Mouse (Mus musculus) kidney, postnatal 36 days (tissue): Measurements from ENCODE around the gene Spout1.
"Not testable (repeated sequence)": the region's sequence is repeated elsewhere in the genome, so short reads cannot be mapped to it uniquely, and the experiment has no call there.

ENCODE experiments used
- DNase-seq, 2 experiments: peaks; one replicate each; pipeline ENCODE4 v3.0.0; 2021 to 2022; ENCODE audit warnings: mixed read lengths in 2 of 2

Spout1 gene

DNA sequence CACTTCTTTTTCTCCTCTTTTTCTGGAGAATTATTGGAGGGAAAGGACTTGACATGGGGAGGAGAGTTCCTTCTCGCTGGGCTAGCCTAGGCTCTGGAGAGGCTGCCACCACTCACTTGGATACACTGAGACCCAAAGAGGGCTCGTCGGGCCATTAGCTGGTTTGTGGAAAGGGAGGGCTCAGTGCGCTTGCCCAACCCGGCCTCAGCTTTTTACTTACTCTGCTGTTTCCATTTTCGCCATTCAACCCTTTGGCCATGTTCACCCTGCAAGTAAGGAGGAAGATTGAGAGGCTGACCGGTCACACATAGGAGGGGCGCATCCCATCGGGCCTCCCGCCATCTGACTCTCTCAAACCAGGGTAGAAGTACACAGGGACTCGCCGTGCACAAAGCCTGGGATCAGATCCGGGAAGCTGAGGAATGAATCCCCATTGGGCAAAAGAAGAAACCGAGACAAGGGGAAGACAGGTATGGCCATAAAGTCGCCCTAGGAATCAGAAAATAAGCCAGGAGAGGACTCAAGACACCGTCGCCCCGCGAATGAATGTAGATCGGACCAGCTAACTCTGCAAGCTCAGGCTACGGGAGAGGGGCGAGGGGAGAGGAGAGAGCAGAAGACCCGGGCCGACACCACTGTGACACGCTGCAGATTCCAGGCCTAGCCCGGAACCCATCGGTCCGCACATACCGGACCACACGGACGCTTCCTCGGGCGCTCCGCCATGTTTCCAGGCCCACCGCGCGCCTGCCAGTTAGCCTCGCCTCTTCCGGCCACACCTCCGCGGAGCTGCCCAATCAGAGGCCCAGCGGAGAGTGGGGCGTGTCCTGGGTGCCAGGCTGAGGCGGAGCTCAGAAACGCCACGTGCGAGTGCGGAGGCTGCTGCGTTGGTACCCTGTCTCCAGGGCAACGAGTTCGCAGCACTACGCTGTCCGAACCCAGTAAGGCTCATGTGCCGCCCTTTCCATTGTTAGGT is at the start of gene Spout1:
TSS of gene Spout1 (minus strand) at position 760 of the 976 bp plus-strand sequence.
- peak; percentile 97 for DNase-seq

- no peak for DNase-seq
Measured at GRCm38 (mm10) chr2:30216293-30216692, 38.0 kb upstream of the Spout1 start.

DNA sequence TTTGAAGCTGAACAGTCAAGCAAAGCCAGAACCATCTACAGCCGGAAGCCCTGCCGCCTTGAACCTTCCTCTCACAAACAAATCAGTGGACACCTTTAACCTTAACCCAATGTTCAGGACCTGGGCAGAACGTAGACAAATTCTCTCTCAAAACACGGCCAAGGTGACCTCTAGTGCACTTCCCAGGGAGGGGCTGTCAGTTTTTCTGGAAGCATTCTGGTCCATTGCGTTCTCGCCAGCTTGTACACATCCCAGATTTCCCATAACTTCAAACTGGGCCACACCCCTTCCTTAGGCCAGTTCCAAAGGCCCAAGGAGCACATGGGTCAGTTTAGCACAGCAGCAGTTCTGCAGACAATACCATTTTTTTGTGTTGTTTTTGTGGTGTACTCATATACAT is 37.2 kb upstream of the Spout1 start:
- peak in 1 of 2 experiments; percentile 36 for DNase-seq

DNA sequence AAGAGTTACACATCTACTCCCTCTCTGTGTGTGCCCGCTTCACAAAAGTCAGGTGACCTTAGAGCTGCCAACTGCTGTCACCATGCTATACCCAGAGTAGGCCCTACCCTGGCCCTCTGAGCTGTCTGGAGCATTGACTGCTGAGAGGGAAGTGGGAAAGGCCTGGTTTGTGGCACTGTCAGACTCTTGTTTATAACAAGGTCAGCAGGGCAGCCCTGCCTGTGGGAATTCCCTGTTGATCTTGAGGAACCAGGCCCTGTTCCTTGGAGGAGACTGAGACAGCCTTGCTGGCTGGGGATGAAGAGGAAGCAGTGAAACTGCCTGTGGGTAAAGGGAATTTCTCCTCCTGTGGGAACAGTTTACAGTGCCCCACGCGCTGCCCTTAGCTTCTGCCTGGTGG is 36.5 kb upstream of the Spout1 start:
- DNase-seq = peak in 1 of 2 experiments; percentile 31

- DNase-seq = peak in 1 of 2 experiments; percentile 53
Measured at GRCm38 (mm10) chr2:30212951-30213350, 34.7 kb upstream of the Spout1 start.

DNA sequence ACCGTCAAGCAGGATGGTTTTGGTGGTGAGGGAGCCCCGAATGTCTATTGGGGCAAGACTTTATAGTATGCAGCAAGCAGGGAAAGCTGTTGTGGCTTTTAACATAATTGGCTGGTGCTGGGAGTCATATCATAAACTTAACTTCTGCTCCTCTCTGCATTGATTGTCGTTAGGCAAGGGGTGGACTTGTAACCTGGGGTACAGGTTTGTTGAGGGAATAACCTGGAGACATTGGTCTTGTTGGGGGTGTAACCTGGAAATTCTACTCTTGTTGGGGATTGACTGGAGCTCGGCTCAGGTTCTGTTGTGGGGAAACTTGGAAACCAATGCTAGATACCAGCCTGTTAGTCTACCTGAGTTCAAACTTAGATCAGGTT is 33.9 kb upstream of the Spout1 start:
- no peak for DNase-seq

GRCm38 (mm10) chr2:30211408-30212168 is 33.3 kb upstream of the Spout1 start:
- no peak for DNase-seq

GRCm38 (mm10) chr2:30207886-30208285 is 29.6 kb upstream of the Spout1 start:
- no peak for DNase-seq

DNA sequence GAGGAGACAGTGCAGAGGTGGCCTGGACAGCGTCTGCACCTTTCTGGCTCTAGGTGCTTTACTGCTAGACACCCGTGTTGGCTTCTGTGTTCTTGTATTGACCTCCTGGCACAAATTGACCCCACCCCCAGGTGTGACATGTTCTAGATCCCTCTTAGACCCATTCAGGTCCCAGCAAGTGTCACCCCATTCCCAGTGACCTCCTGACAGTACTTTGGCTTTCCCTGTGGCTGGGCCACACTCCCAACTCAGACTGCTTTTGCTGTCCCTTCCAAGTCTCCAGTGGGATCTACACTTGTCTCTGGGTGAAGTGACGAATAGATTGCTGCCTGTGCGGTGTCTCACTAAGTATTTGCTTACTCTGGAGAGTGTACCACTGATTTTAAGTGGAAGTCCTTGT is 29.1 kb upstream of the Spout1 start:
- no peak for DNase-seq

GRCm38 (mm10) chr2:30205629-30206357 is 27.5 kb upstream of the Spout1 start, which contains the start of gene Kyat1:
Gene Kyat1, minus strand, starts transcription at chr2:30205847.
- peak; percentile 97 to 98 for DNase-seq

DNA sequence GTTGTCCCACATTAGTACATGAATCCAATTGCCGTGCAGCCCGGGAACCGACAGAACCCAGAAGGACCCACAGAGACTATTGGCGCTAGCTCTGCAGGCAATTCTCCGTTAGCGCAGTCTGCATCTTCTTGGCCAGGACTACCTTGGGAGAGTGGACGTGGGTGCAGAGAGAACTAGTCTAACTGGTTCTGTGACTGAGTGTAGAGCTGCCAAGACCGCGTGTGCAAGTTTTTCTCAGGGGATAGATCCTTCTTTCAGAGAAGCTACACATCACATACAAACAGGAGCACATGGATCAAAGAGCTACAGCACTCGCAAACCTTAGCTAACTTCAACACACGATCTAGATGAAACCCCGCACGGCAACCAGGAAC is 27.0 kb upstream of the Spout1 start:
- peak; percentile 58 to 63 for DNase-seq

- peak in 1 of 2 experiments; percentile 62 for DNase-seq
Measured at GRCm38 (mm10) chr2:30203439-30203838, 25.2 kb upstream of the Spout1 start.

- peak; percentile 25 to 62 for DNase-seq
Measured at GRCm38 (mm10) chr2:30200388-30200925, 22.2 kb upstream of the Spout1 start.

GRCm38 (mm10) chr2:30199984-30200383 is 21.7 kb upstream of the Spout1 start:
- no peak for DNase-seq

DNA sequence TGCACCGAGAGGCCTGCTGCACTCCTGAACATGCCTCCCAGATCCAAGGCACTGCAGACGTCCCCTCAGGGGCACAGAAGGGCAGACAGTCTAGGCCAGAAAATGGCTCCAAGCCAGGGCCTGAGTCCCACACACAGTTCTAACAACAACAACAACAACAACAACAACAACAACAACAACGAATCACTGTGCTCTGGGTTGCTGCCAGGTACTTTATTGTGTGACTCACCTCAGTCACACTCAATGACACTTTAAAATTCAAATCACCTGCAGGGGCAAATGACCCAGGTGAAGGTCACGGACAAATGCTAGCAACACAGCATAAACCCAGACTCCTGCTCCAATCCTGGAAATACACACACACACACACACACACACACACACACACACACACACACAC is 19.8 kb upstream of the Spout1 start:
- peak; percentile 61 to 62 for DNase-seq

DNA sequence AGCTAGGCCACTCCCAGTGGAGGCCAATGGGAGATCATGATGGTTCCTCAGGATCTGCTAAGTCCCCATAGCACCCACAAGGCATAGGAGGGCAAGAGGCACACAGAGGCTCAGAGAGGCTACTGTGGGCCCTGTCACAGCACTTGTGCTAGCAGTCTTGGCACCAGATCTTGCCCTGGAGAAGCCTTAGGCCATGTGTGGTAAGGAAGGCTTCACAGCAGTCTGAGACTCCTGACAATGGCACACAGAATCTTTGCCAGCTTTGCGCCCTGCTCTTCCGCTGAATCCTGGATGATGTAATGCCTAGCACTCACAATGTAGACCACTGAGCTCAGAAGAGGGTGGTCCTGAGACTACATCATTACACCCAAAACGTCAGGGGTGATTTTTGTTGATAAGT is 16.4 kb upstream of the Spout1 start:
- DNase-seq = no peak

DNA sequence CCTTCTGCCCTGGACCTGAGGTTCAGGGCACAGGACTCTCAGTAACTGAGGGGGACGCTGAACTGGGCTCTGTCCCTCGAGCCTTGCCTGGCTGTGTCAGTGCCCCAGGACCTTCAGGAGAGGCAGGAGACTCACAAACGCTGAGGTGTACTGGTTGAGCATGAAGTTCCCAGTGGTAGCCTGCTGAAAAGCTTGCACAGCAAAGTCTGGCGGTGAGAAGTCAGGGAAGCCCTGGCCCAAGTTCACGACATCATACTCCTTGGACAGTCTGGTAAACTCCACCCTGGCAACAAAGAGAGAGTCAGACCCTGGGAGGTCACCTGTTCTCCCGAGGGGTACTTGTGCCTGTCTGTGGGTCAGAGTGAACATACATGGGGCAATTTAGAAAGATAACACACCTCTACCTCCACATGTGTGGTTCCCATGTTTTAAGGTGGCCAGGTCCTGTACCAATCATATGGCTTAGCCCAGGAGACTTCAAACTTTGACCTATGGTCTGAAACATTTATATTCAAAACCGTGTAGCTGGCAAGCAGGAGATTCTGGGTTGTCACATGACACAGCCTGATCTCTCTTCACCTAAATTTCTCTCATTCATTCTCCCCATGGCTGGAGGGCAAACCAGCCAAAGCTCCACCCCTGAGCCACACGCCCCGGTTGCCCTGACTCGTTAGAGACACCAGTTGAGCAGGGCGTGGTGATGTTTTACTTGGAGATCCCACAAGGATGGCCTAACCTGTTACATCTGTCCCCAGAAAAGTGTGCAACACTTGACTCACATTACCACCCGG is 13.7 kb upstream of the Spout1 start:
- peak; percentile 62 to 75 for DNase-seq

DNA sequence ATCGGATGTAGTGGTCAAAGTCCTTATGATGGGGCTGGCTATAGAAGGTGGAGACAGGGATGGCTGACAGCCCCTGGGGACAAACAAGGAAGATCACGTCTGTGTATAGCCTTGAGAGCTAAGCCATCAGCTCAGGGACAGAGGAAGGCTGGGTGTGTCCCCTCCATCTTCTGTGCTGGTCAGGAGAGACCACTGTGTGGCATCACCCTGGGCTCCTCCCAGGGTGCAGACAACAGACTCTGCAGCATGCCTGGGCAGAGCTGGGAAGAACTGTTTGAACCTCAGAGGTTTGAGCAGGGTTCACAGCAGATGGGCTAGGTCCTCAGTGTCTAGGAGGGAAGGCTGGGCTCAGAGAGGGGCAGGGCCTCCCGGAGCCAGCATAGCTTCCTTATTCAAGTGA is 7.4 kb upstream of the Spout1 start:
- no peak for DNase-seq

DNA sequence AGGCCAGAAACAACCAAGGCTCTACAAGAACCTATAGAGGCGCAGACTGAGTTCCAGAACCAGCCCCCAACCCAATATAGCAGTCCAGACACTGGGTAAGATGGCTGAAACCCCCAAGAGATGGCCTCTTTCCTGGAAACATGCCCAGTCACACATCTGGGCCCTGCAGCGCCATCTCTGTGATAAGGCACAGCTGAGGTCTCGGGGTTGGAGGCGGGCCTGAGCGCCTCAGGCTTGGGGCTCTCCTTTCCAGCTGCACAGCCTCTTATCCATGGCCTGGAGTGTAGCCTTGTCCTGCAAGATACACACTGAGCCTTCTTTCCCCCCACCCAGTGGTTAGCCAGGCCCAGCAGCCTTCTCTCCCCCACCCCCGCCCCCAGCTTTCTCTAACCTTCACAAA is 7.0 kb upstream of the Spout1 start:
- no peak for DNase-seq

GRCm38 (mm10) chr2:30183721-30184120 is 5.5 kb upstream of the Spout1 start:
- peak; percentile 77 to 87 for DNase-seq

DNA sequence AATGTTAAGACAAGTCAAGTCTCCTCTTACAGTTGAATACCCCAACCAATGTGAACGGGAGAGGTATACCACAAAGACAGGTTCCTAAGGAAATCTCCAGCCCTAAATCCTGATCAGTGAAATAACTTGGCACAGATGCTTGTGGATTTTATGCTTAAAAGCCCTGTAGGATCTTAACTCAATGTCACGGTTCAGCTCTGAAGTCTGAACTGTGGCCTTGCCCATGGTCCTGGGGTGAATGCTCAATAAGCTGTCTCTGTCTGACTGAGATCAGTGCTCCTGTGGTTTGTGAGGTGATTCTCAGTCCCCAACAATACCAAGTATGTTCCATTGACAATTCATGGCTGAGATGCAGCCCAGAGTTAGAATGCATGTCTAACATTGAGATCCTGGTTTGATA is 4.2 kb upstream of the Spout1 start:
- no peak for DNase-seq

- DNase-seq = not testable (repeated sequence)
Measured at GRCm38 (mm10) chr2:30178711-30179110, 452 bp upstream of the Spout1 start.
